Mouse (Mus musculus): ENCODE results near the gene Orai2.

DNA sequence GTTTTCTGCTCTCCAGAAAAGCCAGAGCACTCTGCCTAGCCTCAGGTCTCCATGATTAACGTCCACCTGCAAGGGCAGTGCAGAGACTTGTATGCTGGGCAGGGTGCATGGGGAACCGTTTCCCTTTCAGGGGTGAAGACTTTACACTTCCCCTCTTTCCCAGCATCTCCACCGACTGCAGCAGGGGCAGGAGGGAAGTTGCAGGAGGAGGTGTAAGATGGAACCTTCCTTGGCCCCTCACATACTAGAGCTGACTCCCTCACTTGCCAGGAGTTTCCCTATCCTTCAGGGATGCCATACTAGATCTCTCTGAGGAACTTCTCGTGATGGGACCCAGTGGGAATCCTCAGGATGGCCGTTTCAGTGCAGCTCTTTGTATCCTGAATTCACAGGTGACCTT, 40.0 kb upstream of the Orai2 start:
- TF ChIP-seq TAL1 (IDR thresholded peaks at IDR 0.05; ENCODE audit: low read length) (no peak), GATA1 (IDR thresholded peaks at IDR 0.05; ENCODE audit: low read length) (no peak)

Data from erythroblast, embryonic 14.5 days (primary cell).